Mouse (Mus musculus) embryonic facial prominence, embryonic 14.5 days (tissue): ENCODE results near the gene 4921517D22Rik. TPM values are rescaled to one million over a fixed set of nuclear protein-coding genes. Genes with fewer than 3 reads are reported as not detected.

Experiments used
- ATAC-seq: fragments of 200-750 bp; cut with Nextera tagmentation; 2 replicates; pipeline ENCODE4 v1.8.0; 2017; ENCODE audit warnings: low read depth, moderate number of reproducible peaks, moderate TSS enrichment
- DNase-seq: peaks from one replicate; pipeline ENCODE4 v3.0.0-alpha.2; 2015; ENCODE audit warnings: low spot score
- H3K27ac ChIP-seq: fragments of 300-500 bp; sonication (generic); replicated peaks from 2 replicates; pipeline ENCODE4 v1.5.1; 2014; ENCODE audit warnings: low read depth, mild to moderate bottlenecking, low read length, moderate library complexity
- H3K27me3 ChIP-seq: fragments of 300-500 bp; sonication (generic); replicated peaks from 2 replicates; pipeline ENCODE4 v1.6.1; 2014; ENCODE audit warnings: low read length; ENCODE audit not compliant: control insufficient read depth, insufficient read depth
- H3K36me3 ChIP-seq: fragments of 300-500 bp; sonication (generic); 2 replicates; pipeline ENCODE4 v1.6.1; 2014; ENCODE audit warnings: low read length, mixed read lengths; ENCODE audit not compliant: control insufficient read depth, insufficient read depth
- H3K4me1 ChIP-seq: fragments of 300-500 bp; sonication (generic); 2 replicates; pipeline ENCODE4 v1.6.1; 2014; ENCODE audit warnings: antibody characterized with exemption, low read length; ENCODE audit not compliant: control insufficient read depth, insufficient read depth
- H3K4me2 ChIP-seq: fragments of 300-500 bp; sonication (generic); 2 replicates; pipeline ENCODE4 v1.6.1; 2014; ENCODE audit warnings: low read depth, mild to moderate bottlenecking, low read length, moderate library complexity, mixed read lengths
- H3K4me3 ChIP-seq: fragments of 300-500 bp; sonication (generic); 2 replicates; pipeline ENCODE4 v1.5.1; 2014; ENCODE audit warnings: low read depth, mild to moderate bottlenecking, low read length
- H3K9ac ChIP-seq: fragments of 300-500 bp; sonication (generic); 2 replicates; pipeline ENCODE4 v1.6.1; 2014; ENCODE audit warnings: low read depth, mild to moderate bottlenecking, low read length, moderate library complexity, mixed read lengths
- H3K9me3 ChIP-seq: fragments of 300-500 bp; sonication (generic); 2 replicates; pipeline ENCODE4 v1.6.1; 2016; ENCODE audit warnings: low read length; ENCODE audit not compliant: control insufficient read depth
- WGBS: fragments of 180-500 bp; shearing (Covaris S2); extraction: QIAGEN DNeasy Blood & Tissue Kit; methylation state at CpG from one replicate; pipeline ENCODE4 v1.1.7; 2014; 5-methylcytosine and 5-hydroxymethylcytosine counted together
- polyA plus RNA-seq: library from polyadenylated mRNA; unstranded; fragments of >200 nt; fragmentation: Nextera tagmentation; extraction: Ambion mirVana; gene quantifications from 2 replicates; pipeline ENCODE4 v1.2.1, GENCODE M21; 2014

Gene 4921517D22Rik
- polyA plus RNA-seq, 1 experiment from 2014 or later: not detected

DNA sequence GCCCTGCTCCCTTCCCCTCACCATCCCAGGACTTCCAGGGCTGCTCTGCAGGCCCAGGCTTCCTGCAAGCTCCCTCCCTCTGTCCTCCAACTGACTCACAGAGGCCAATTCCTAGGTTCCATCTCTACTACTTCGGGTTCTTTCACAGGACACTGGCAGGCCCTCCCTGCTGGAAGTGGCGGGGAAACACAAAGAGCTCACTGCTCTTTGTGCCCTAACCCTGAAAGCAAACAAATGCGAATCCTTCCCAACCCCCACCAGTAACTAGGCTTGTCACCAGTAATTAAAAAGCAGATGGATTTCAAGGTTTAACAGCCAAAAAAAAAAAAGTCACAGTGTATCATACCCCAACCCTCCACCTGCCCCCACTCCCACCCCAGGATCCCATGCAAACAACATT lies 19.7 kb downstream of the 4921517D22Rik start:
- H3K27me3 ChIP-seq: no peaks in the 10 kb centered on the region
- no peak overlapping the region; the same call in 1 of the 2 replicates for H3K9ac ChIP-seq
- H3K27ac ChIP-seq: peak overlapping the region; percentile 67; the same call in 1 of the 2 replicates

DNA sequence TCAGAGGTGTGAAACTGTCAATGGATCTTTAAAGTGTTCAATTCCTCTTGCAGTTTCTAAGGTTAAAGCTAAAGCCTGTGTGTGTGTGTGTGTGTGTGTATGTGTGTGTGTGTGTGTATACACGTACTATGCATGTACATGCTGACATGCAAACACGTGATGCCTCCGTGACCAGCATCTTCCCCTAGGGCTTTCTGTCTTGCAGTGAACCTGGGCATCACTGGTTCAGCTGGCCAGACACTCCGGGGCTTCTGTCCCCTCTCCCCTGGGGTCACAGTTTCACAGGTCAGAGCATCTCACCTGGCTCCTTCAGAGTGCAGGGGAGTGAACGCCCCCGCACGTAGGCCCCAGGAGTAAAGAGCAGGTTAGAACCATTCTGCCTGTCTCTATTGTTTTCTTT lies 20.3 kb downstream of the 4921517D22Rik start:
- H3K36me3 ChIP-seq: no peaks in the 10 kb centered on the region
- no peak for ATAC-seq
- H3K27me3 ChIP-seq: no peaks in the 10 kb centered on the region
- H3K27ac ChIP-seq: no peak overlapping the region
- H3K4me3 ChIP-seq: no peak overlapping the region
- H3K4me2 ChIP-seq: peak overlapping the region; percentile 81; the same call in 1 of the 2 replicates
- peaks cover 16% of the 10 kb centered on the region for H3K4me1 ChIP-seq
- no peak overlapping the region for H3K9ac ChIP-seq
- DNase-seq: no peak
- 44% methylated on average over 7 of the region's 7 CpGs for WGBS
- H3K9me3 ChIP-seq: no peaks in the 10 kb centered on the region

More for the DNA sequence above, 19.7 kb downstream of the 4921517D22Rik start:
- H3K36me3 ChIP-seq: no peaks in the 10 kb centered on the region
- ATAC-seq (no peak), DNase-seq (peak; percentile 33)
- H3K4me2 ChIP-seq: peak overlapping the region; percentile 81
- WGBS: 5% methylated on average over 3 of the region's 3 CpGs
- H3K4me3 ChIP-seq: peak overlapping the region; percentile 78
- H3K4me1 ChIP-seq: peaks cover 16% of the 10 kb centered on the region
- no peaks in the 10 kb centered on the region for H3K9me3 ChIP-seq

DNA sequence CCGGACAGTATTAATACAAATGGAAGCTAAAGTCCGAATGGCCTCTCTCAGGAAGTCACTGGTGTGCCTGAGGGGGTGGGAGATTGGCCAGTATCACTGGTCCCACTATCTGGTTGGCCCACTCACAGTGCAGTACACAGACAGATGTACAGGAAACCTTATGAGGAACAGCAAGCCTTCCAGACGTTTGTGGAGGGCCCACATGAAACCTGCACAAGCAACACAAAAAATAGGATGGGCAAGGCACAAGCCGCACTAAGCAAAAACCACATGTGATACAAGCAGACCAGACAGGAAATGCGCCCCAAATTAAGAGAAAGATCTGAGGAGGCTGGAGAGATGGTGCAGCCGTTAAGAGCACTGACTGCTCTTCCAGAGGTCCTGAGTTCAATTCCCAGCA lies 21.7 kb downstream of the 4921517D22Rik start:
- no peak overlapping the region for H3K9ac ChIP-seq
- H3K9me3 ChIP-seq: no peaks in the 10 kb centered on the region
- no peaks in the 10 kb centered on the region for H3K27me3 ChIP-seq
- H3K4me3 ChIP-seq: no peak overlapping the region
- H3K4me1 ChIP-seq: peaks cover 16% of the 10 kb centered on the region
- H3K27ac ChIP-seq: no peak overlapping the region
- 56% methylated on average over 6 of the region's 6 CpGs for WGBS
- H3K4me2 ChIP-seq: no peak overlapping the region
- ATAC-seq (no peak), DNase-seq (no peak)
- H3K36me3 ChIP-seq: no peaks in the 10 kb centered on the region

DNA sequence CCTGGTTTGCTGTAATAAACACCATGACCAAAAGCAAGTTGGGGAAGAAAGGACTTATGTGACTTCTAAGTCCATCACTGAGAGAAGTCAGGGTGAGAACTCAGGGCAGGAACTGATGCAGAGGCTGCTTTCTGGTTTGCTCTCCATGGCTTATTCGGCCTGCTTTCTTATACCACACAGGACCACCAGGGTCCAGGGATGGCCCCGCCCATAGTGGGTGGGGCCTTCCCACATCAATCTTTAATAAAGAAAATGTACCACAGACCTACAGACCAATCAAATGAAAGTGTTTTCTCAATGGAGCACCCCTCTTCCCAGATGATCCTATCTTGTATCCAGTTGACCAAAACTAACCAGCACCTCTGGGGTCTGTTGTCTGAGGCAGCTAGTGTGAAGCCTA lies 22.4 kb downstream of the 4921517D22Rik start:
- H3K27ac ChIP-seq: no peak overlapping the region
- no peak overlapping the region for H3K9ac ChIP-seq
- no peak overlapping the region for H3K4me3 ChIP-seq
- H3K36me3 ChIP-seq: no peaks in the 10 kb centered on the region
- H3K4me2 ChIP-seq: no peak overlapping the region
- no peaks in the 10 kb centered on the region for H3K9me3 ChIP-seq
- peaks cover 16% of the 10 kb centered on the region for H3K4me1 ChIP-seq
- ATAC-seq (no peak), DNase-seq (no peak)
- 67% methylated on average over 2 of the region's 2 CpGs for WGBS
- H3K27me3 ChIP-seq: no peaks in the 10 kb centered on the region

DNA sequence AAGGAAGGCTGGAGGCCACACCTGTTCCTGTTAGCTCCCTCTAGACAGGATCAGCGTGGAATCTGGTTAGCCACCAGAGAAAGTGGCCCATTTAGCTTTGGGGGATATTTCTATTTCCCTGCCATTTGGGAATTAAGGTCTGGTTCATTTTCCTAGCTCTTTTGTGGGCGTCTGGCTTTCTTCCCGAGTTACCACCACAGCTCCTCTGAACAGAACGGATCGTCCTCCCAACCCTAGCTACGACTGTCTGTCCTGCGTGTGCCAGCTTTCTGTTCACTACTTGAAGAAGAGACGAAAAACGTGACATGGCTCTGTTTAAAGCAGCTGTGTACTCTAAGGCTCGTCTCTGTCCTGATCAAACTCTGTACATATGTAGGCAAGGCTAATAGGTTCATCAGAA lies 24.0 kb downstream of the 4921517D22Rik start:
- Histone ChIP-seq H3K4me3 (no peak overlapping the region), H3K27ac (no peak overlapping the region), H3K4me2 (no peak overlapping the region), H3K9ac (no peak overlapping the region), H3K4me1 (peaks cover 16% of the 10 kb centered on the region), H3K36me3 (0 out of 2 replicates have a peak, but pooled peaks cover 2% of the 10 kb centered on the region), H3K9me3 (no peaks in the 10 kb centered on the region), H3K27me3 (no peaks in the 10 kb centered on the region)
- ATAC-seq (no peak), DNase-seq (no peak)
- WGBS: 81% methylated on average over 10 of the region's 10 CpGs

DNA sequence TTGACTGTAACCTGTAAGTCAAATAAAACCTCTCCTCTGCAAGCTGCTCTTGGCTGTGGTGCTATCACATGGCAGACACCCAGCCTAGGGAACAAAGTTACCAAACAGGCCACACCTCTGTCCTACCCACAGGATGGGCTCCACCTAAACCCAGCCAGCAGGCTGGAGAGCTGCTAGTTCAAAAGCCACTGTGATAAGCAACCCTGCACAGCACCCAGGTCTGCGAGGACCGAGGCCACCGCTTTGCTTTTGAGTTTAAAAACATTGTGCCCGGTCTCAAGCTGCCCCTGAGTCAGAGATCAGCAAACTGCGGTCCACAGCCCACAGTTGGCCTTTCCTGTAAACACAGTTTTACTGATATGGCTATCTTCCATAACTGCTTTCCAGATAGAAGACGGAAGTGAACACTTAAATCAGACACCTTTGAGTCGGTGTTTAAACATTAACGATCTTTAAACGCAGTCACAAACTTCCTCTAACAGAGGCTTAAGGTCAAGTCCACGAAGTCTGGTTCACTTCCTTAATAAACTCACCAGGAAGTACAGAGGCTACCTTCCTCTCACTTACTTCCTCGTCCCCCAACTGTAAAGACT lies 25.3 kb downstream of the 4921517D22Rik start:
- ATAC-seq: no peak; the same call in 1 of the 2 replicates
- Histone ChIP-seq H3K36me3 (peaks cover 15% of the 10 kb centered on the region; the same call in 1 of the 2 replicates), H3K4me2 (no peak overlapping the region), H3K27ac (peak overlapping the region; percentile 40; the same call in 1 of the 2 replicates), H3K9ac (no peak overlapping the region), H3K9me3 (no peaks in the 10 kb centered on the region), H3K27me3 (no peaks in the 10 kb centered on the region), H3K4me1 (peaks cover 9% of the 10 kb centered on the region), H3K4me3 (no peak overlapping the region)
- DNase-seq: no peak
- 74% methylated on average over 11 of the region's 11 CpGs for WGBS

DNA sequence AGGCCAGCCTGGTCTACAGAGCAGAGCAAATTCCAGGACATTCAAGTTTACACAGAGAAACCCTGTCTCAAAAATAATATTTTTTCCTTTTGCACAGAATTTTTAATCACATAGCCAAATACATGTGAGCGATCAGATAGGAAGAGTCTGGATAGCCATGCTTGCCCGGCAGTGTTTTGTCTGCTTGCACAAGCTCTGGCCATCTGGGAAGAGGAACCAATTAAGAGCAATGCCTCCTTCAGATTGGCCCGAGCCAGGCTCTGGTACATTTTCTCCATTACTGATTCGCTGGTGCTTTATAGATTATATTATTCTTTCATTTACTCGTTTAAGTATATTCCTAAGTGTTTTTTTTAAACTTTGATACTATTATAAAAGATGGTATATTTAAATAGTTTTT lies 26.1 kb downstream of the 4921517D22Rik start:
- H3K36me3 ChIP-seq: peaks cover 23% of the 10 kb centered on the region; the same call in 1 of the 2 replicates
- H3K4me3 ChIP-seq: no peak overlapping the region
- H3K9ac ChIP-seq: no peak overlapping the region
- DNase-seq (no peak), ATAC-seq (no peak)
- peaks cover 4% of the 10 kb centered on the region; the same call in 1 of the 2 replicates for H3K4me1 ChIP-seq
- 85% methylated on average over 5 of the region's 5 CpGs for WGBS
- no peaks in the 10 kb centered on the region for H3K27me3 ChIP-seq
- H3K9me3 ChIP-seq: no peaks in the 10 kb centered on the region
- no peak overlapping the region for H3K27ac ChIP-seq
- H3K4me2 ChIP-seq: no peak overlapping the region

DNA sequence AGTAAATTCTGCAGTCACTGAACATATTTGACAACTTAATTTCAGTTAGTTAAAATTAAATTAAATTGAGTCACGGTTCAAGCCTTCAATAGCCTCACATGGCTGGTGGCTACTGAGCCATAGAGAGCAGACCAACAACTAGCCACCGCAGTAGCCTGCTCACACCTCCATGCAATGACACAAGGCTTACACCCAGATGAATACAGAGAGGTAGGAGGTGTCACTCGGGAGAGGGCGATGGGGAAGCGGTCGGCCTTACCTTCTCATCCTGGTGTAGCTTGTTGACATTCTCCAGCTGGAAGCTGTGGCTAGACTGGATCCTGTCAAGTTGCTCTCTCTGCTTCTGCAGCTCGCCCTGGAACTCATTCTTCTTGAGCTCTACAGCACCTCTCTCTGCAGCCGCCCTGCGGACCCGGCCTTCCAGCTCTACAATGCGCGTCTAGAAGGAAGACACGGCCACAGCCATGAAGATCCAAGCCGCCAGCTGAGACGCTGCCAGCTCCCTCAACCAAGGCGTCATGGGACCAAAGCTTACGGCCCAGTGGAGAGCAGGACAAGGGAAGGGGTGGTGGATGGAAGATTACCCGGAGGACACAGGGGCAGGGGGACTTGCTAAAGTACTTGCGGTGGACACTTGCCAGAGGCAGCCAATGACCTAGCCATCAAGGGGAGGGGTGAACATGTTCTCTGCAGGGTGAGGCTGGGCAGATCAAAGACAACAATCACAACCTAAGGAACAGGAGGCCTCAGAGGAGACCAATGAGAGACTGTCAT lies 29.8 kb downstream of the 4921517D22Rik start:
- DNase-seq (no peak), ATAC-seq (no peak)
- Histone ChIP-seq H3K4me2 (no peak overlapping the region), H3K27ac (no peak overlapping the region), H3K4me1 (no peaks in the 10 kb centered on the region), H3K4me3 (no peak overlapping the region), H3K36me3 (peaks cover 37% of the 10 kb centered on the region), H3K27me3 (no peaks in the 10 kb centered on the region), H3K9me3 (no peaks in the 10 kb centered on the region), H3K9ac (no peak overlapping the region)
- 94% methylated on average over 19 of the region's 19 CpGs for WGBS
